Mouse (Mus musculus): ENCODE results near the gene Uqcrh. TPM values are rescaled to one million over a fixed set of nuclear protein-coding genes. Genes with fewer than 3 reads are reported as not detected.
A peak's percentile ranks its signal among the peaks of the same experiment; 100 is the strongest.

Uqcrh gene
- 100 to 1,000 TPM; 444 to 446 TPM for total RNA-seq (2021)

DNA sequence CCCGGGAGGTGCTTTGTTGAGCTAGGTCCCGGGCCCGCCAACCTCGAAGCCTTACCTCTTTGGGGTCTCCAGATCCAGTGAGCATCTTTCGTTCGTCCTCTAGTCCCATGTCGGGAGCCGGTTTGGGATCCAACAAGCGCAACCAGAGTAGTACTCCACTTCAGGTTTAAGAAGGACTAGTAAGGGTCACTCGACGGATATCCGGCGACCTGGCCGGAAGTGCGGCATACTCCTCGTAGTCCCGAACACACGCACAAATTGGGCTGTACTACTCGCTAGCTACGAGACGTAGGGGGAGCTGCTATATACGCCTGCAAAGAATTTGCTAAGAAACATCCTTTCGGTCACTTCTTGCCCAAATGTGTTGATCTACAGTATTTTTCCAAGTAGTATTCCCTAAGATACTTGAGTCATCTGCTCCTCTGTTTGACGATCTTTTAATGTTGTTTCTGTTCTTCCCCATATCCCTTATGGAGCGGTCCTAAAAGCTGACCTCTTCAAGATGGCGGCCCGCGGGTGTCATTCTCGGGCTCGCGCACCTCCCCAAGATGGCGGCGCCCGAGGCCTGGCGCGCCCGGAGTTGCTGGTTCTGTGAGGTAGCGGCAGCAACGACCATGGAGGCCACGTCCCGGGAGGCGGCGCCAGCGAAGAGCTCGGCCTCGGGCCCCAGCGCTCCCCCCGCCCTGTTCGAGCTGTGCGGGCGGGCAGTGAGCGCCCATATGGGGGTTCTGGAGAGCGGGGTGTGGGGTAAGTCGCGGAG lies at the start of gene Uqcrh, which contains the start of gene Lrrc41:
TSS of gene Uqcrh (minus strand) at position 211 of the 760 bp plus-strand sequence.
TSS of gene Lrrc41 (plus strand) at position 409 of the 760 bp plus-strand sequence.
- intact Hi-C loops (cut with DNase I): no loop called here
- peak; percentile 98 for DNase-seq (ENCODE audit: low spot score in 2 of 2)

DNA sequence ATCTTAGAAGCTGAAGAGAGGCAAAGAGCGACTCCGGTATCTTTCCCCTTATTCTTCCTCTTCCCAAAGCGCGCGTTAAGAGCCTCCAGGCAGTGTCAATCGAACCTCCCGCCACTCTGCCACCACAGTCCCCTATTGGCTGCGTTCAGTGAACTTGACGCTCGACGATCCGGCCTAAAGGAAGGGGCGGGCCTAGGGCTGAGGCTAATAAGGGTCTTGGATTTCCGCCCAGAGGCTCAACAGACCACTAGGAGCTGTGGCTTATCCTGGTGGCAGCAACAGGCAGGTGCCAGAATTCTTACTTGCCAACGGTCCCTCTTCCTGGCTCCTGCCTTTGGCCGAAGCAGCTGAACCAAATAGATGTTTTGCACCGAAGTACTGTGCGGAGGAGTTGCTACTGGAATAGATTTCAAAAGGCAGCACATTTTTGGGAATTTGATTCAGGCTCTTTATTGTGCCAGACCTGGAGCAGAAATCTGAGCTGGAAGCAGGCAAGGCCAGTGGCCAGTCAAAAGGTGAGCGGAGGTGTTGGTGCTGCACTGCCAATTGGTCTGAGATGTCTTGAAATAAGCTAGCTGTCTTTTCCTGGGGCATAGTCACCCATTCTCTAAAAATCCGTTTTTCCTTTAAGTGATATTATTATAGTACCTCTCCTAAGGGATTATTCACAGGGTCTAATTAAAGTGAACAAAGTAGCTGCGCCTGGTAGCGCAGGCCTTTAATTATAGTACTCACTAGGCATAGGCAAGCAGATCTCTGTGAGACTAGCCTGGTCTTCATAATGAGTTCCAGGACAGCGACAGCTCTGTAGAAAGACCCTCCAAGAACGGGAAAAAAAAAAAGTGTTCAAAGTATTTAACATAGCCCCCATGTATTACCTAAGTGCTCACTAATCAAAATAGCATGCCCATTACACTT lies 49.0 kb upstream of the Uqcrh start, which contains the start of the genes Rad54l and Pomgnt1:
TSS of gene Rad54l (minus strand) at position 89 of the 918 bp plus-strand sequence.
TSS of gene Pomgnt1 (plus strand) at position 239 of the 918 bp plus-strand sequence.
- DNase-seq (ENCODE audit: low spot score in 2 of 2): peak; percentile 71 to 84
- intact Hi-C loops (cut with DNase I): no loop called here

DNA sequence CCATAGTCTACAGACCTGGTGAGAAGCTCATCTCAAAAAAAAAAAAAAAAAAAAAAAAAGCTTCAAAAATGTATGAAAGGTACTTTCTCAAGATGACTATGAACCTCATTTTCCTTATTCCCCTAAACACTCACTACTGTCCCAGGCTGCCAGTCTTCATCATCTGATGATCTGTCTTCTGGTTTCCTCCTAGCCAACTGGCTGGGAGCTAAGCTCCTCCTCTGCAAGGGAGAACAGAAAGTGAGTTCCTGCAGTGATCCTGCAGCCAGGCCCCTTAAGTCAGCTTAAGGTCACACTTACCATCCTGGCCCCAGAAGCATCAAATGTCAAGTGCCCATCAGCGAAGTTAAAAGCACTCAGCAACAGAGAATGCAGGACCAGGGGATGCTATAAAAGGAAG lies 47.9 kb upstream of the Uqcrh start:
- intact Hi-C loops (cut with DNase I): no loop called here
- no peak for DNase-seq (ENCODE audit: low spot score in 2 of 2)

DNA sequence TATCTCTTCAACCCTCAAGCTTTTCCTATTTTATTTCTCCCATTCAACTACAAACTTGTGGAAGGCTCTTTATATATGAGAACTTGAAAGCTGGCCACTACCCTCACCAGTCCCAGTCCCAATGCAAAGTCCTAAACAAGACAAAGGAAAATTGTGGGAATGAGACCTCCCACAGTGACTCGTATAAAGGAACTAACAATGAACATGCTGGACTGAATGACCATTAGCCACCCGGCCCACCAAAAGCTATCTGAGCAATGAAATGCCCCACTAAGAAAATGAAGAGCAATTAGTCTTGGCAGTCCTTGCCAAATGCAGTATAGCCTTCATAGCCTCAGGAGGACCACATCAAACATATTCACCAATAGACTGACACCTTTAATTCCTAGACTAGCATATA lies 36.6 kb upstream of the Uqcrh start:
- intact Hi-C loops (cut with DNase I): no loop called here
- DNase-seq (ENCODE audit: low spot score in 2 of 2): no peak

DNA sequence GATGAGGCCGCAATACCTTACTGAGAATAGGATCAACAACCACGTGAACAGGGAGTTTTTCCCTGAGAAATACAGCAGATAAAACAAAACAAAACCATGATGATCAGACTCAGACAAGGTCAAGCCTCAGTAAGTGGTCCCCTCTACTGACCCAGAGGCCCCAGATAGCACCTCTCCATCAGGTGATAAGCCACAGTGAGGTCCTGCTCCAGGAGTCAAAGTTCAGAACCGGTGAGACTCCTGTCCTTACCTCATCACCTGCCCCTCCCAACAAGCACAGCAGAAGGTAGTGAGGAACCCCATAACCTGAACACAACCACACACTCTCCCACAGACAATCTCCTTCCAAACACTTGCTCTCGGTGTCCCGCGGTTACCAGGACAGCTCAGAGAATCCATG lies 35.8 kb upstream of the Uqcrh start:
- DNase-seq (ENCODE audit: low spot score in 2 of 2): no peak
- intact Hi-C loops (cut with DNase I): no loop called here

DNA sequence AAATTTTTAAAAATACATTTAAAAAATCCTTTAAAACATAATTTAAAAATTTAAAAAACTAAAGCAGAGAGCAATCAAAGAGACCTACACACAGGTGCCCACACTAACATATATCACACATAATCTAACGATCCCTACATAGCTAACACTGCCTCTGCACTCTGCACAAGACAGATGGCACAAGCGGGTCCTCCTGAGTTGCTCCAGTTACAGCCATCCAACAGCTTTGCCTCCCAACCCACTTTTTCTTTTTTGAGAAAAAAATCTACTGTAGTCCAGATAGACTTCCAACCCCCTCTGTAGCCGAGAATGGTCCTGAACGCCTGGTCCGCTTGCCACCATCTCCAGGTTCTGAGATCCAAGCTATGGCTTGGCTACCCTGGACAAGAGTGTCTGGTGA lies 30.4 kb upstream of the Uqcrh start:
- intact Hi-C loops (cut with DNase I): no loop called here

DNA sequence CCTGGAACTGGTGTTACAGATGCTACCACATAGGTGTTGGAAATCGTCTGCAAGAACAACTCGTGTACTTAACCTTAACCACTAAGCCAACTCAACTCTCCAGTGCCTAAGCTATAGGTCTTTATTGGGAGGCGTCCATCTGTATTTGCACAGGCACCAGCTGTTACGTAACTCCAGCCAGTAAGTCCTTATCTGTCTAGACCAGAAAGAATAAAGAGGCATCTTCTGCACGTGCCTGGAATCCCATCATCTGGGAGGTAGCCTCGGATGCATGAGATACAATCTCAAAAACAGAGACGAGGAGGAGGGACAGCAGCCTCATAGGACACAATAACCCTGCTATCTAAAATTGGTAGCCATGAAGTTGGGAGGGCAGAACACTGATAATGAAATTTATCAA lies 26.1 kb upstream of the Uqcrh start:
- DNase-seq (ENCODE audit: low spot score in 2 of 2): no peak
- intact Hi-C loops (cut with DNase I): no loop called here

More for the DNA sequence above, 30.4 kb upstream of the Uqcrh start:
- peak in 1 of 2 experiments; percentile 72 for DNase-seq (ENCODE audit: low spot score in 2 of 2)

DNA sequence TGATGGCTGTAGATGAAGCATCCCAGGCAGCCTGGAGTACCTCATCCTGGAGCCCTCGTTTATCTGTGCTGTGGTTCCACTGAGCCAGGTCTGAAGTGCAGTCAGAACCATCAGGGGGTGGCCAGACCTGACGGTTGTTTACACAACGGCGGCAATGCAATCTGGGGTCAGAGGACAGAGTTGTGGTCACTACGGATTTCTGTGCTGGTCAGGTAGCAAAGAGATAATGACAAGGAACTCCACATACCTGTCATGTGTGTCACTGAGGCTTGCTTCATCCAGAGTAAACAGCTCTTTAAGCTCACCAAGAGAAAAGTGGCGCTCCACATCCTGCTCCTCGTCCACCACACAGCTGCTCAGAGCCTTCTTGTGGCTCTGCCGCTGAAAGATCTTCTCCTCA lies 22.3 kb upstream of the Uqcrh start:
- intact Hi-C loops (cut with DNase I): no loop called here
- DNase-seq (ENCODE audit: low spot score in 2 of 2): no peak

DNA sequence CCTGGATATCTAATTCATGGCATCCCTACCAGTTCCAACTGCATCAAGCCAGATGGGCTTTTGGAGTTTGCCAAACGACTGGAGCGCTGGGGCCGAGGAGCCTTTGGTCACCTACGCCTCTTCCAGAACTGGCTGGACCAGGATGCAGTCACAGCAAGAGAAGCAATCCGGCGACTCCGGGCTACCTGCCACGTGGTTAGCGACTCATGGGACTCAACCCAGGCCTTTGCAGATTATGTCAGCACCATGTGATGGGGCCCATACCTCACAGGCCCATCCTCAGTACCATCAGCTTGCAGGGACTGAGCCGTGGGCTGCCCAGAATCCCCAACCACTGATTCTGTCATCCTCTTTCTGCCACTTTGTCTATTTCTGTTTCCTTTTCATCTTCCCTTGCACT lies 21.4 kb upstream of the Uqcrh start:
- DNase-seq (ENCODE audit: low spot score in 2 of 2): no peak
- intact Hi-C loops (cut with DNase I): no loop called here

DNA sequence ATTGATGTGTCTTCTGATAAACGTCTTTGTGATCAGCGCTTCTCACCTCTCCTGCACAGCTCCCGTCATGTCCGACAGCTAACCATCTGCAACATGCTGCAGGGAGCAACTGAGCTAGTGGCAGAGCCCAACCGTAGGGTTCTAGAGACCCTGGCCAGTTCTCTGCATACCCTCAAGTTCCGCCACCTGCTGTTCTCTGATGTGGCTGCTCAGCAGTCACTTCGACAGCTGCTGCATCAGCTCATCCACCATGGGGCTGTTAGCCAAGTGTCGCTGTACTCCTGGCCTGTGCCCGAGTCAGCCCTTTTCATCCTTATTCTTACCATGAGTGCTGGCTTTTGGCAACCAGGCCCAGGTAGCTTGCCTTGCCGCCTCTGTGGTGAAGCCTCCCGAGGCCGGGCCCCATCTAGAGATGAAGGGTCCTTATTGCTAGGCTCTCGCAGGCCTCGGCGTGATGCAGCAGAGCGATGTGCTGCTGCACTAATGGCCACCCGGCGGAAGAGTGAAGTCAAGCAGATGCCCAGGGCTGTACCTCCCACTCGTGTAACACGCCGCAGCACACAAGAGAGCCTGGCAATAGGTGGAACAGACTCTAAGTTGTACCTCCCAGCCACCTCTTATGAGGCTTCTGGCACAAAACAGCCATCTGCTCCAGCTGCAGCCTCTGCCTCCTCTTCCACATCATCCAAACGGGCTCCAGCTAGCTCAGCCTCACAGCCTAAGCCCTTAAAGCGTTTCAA lies 13.8 kb upstream of the Uqcrh start:
- peak in 1 of 2 experiments; percentile 29 for DNase-seq (ENCODE audit: low spot score in 2 of 2)
- intact Hi-C loops (cut with DNase I): no loop called here

DNA sequence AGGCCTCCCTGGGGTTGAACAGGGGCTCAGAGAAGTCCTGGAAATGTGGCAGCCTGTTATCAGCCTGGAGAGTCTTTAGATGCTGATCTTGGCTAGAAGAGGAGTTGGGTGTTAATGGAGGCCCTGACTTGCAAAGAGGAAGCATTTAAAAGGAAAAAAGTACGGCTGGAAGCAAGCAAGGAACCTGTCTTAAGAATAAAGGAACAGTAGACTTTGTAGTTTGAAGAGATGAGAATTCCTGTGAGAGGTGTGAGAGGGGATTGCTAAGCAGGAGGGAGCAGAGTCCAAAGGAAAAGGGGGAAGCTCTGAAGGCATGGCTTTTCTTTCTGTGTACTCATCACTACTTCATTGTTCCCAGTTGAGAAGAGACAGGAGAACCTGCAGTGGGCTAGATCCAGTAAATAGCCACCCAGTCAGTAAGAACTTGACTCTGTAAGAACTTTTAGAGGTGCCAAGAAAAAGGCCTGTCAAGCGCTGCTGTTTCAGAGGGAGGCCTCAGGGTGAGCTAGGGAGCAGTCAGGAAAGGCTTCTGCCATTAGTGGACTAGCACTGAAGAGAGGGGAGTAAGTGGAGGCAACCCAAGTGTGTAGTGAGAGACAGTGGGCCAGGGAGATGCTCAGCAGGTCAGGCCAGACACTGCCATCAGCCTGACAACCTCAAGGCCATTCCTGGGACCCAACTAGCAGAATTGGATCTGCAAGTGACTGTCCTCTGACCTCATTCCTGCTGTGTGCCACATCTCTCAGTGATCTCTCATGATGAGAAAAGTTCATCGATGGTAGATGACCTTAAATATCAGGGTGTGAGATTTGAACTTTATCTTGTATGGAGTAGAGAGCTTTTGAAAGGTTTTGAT lies 2.6 kb upstream of the Uqcrh start:
- intact Hi-C loops (cut with DNase I): no loop called here
- DNase-seq (ENCODE audit: low spot score in 2 of 2): no peak

DNA sequence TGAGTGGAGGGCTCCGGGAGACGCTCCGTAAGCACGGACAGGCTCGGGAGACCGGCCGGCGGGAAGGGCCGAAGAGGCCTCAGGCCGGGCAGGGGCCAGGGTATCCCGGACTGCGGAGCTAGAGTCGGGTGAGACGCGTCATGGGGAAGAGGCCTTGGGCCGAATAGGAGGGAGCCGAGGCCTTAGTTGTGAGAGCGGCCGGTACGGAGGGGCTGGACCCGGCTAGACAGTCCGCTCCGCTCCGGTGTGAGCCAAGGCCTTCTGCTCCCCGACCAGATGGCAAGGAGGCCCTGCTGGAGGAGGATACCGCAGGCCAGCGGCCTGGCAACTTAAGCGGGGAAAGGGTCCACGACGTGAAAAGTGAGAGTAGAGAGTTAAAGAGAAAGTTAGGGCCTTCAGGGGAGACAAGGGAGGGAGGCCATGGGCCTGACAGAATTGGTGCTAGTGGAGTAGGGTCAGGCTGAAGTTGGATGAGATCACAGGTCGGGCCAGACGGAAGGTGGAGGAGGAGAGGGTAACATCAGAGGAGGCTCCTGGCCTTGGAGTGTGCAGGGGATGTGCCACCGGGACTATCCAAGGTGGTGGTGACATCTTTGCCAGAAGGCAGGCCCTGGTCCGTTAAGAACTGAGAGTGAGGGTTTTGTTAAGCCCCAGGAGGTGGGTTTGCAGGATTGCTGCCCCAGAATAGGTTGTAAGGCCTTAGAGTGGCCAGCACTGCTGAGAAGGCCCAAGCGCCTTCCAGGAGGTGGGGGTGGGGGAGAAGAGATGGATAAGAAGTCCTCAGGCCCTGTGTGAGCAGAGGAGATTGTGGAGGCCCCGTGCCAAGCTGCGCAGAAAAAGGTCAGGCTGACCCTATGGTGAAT lies 1.7 kb upstream of the Uqcrh start:
- peak in 1 of 2 experiments; percentile 34 for DNase-seq (ENCODE audit: low spot score in 2 of 2)
- intact Hi-C loops (cut with DNase I): no loop called here

DNA sequence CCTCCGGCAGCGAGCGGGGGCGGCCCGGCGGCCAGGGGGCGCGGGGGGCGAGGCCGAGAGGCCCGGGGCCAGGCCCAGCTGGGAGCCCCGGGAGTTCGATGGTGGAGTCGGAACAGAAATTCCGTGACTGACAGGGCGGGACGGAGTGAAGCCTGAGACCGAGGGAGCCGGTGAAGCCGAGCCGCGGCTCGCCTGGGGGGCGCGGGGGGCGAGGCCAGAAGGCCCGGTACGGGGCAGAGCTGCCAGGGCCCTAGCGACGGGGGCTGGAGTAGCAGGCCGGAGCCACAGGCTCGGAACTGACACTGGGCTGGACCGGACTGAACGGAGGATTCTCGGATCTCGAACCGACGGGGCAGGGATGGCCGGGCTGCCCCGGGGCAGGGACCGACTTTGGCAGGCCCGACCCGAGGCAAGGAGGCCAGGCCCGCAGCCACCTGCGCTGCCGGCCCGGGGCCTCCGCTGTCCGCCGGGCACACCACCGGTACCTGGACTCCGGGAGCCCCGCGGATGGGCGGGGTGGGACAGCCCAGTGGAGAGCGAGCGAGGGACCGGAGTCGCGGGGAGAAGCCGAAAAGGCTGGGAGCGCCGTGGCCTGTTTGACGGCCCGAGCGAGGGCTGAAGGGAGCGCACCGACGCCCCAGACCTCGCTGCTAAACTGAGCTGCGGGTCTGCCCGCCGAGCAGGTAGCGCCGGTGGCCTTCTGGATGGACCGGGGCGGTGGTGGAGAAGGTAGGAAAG lies 929 bp upstream of the Uqcrh start:
- intact Hi-C loops (cut with DNase I): no loop called here
- DNase-seq (ENCODE audit: low spot score in 2 of 2): peak; percentile 51 to 57

DNA sequence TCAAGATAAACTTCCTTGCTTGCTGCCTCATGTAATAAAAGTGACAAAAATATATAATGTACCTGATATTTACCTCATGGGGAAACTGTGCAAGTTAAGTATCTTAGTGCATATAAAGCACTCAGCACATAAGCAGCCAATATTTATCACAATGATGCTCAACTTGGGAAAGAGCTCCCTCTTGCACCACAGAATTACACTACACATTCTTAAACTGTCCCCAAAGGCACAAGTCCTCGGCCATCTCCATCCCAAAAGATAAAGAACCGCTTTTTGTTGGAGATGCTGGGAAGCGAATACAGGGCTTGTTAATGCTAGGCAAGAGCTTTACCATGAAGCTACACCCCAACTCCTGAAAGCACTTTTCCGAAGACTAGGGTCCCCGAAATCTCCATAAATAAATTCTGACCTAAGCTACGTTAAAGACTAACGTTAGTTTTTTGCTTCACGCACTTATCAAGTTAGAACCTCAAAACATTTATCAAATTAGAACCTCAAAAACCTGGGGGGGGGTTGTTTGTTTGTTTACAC lies 661 bp downstream of the Uqcrh start:
- DNase-seq (ENCODE audit: low spot score in 2 of 2): no peak
- intact Hi-C loops (cut with DNase I): no loop called here

DNA sequence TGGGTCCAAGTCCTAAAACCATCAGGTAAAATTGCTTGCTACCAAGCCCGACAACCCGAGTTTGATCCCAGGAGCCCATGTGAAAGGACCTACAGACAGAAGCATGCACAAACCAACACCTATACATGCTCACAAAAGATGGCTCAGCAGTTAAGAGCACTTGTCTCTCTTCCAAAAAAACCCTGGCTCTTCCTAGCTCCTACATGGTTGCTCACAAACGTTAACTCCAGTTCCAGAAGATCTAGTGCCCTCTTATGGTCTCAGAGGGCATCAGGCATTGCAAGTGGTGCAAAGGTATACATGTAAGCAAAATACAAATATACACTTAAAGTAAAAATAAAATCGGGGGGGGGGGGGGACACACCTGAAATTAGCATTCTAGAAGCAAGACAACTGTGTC lies 1.7 kb downstream of the Uqcrh start:
- intact Hi-C loops (cut with DNase I): no loop called here
- no peak for DNase-seq (ENCODE audit: low spot score in 2 of 2)

DNA sequence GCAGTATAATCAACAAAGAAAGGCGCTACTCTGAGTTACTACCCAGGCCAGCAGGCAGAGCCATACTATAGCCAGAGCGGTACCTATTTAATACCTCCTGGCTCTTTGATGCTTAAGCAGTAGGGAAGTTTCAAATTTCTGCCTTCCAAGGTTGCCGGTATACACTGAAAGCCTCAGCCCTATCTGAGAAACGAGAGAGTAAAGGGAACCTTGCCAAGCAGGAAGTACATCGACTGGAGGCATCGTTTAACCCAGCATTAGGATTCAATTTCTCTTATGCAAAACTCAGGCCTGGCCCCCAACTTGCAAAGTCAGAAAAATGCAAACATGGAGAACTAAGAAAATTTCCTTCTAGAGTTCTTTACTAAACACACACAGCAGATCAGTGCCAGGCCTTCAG lies 4.8 kb downstream of the Uqcrh start:
- intact Hi-C loops (cut with DNase I): no loop called here
- DNase-seq (ENCODE audit: low spot score in 2 of 2): no peak

DNA sequence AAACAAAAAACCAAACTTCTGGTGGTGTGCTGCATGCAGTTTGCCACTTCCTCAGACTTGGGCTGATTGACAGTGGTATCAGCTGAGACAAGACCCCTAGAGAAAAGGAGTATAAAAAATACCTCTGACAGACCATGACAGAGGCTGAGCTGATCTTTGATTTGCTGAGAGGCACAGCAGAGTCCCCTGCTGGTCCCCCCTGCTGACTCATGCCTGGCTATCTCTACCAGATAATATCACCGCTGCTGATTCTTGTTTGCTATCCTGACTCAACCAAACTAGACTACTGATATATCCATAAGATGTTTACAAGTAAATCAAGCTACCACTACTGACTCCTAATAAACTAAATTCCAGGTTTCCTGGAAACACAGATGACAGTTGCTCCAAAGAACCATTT lies 11.0 kb downstream of the Uqcrh start:
- intact Hi-C loops (cut with DNase I): no loop called here
- DNase-seq (ENCODE audit: low spot score in 2 of 2): no peak

All from left cerebral cortex, postnatal 25 days (tissue).